Mouse (Mus musculus): ENCODE measurements at regions not wholly inside any gene's neighbourhood (a gene's known extent, or its start where the extent isn't known, plus 50 kb on each side); places are given as distances from the start of the nearest gene placed in this dataset.

GRCm38 (mm10) chr13:72691783-72692729 lies 63.4 kb downstream of the Irx2 start:
- Histone ChIP-seq H3K9me3 (replicated peaks) (no peaks in the 10 kb centered on the region), H3K4me2 (no peak overlapping the region), H3K4me1 (no peaks in the 10 kb centered on the region), H3K9ac (no peak overlapping the region), H3K4me3 (replicated peaks) (no peak overlapping the region), H3K27me3 (no peaks in the 10 kb centered on the region), H3K36me3 (no peaks in the 10 kb centered on the region), H3K27ac (no peak overlapping the region)
- no peak for ATAC-seq (replicated peaks; ENCODE audit: low FRiP score)
- 61% methylated on average over 12 of the region's 13 CpGs for WGBS

GRCm38 (mm10) chr13:72707469-72707868 lies 78.8 kb downstream of the Irx2 start:
- H3K9ac ChIP-seq = no peak overlapping the region
- WGBS = 73% methylated on average over 3 of the region's 3 CpGs
- H3K4me2 ChIP-seq = no peak overlapping the region
- no peak for ATAC-seq (replicated peaks; ENCODE audit: low FRiP score)
- no peak overlapping the region for H3K4me3 ChIP-seq (replicated peaks)
- H3K36me3 ChIP-seq = no peaks in the 10 kb centered on the region
- H3K4me1 ChIP-seq = no peaks in the 10 kb centered on the region; the same call in 1 of the 2 replicates
- no peaks in the 10 kb centered on the region for H3K9me3 ChIP-seq (replicated peaks)
- H3K27me3 ChIP-seq = peaks cover 23% of the 10 kb centered on the region; the same call in 1 of the 2 replicates
- no peak overlapping the region for H3K27ac ChIP-seq

- H3K9ac ChIP-seq = no peak overlapping the region
- H3K36me3 ChIP-seq = no peaks in the 10 kb centered on the region
- 77% methylated on average over 2 of the region's 2 CpGs for WGBS
- peaks cover 20% of the 10 kb centered on the region; the same call in 1 of the 2 replicates for H3K27me3 ChIP-seq
- no peaks in the 10 kb centered on the region for H3K9me3 ChIP-seq (replicated peaks)
- no peaks in the 10 kb centered on the region; the same call in 1 of the 2 replicates for H3K4me1 ChIP-seq
- H3K4me2 ChIP-seq = no peak overlapping the region
- no peak overlapping the region for H3K27ac ChIP-seq
- ATAC-seq (replicated peaks; ENCODE audit: low FRiP score) = no peak
- no peak overlapping the region for H3K4me3 ChIP-seq (replicated peaks)
Measured at GRCm38 (mm10) chr13:72708728-72709127, 80.1 kb downstream of the Irx2 start.

- no peak overlapping the region for H3K4me2 ChIP-seq
- no peaks in the 10 kb centered on the region; the same call in 1 of the 2 replicates for H3K4me1 ChIP-seq
- 71% methylated on average over 5 of the region's 5 CpGs for WGBS
- H3K27ac ChIP-seq = no peak overlapping the region
- H3K36me3 ChIP-seq = no peaks in the 10 kb centered on the region
- peaks cover 27% of the 10 kb centered on the region; the same call in 1 of the 2 replicates for H3K27me3 ChIP-seq
- no peak for ATAC-seq (replicated peaks; ENCODE audit: low FRiP score)
- H3K9ac ChIP-seq = no peak overlapping the region
- H3K9me3 ChIP-seq (replicated peaks) = no peaks in the 10 kb centered on the region
- H3K4me3 ChIP-seq (replicated peaks) = no peak overlapping the region
Measured at GRCm38 (mm10) chr13:72710051-72710450, 81.4 kb downstream of the Irx2 start.

- H3K27ac ChIP-seq = no peak overlapping the region
- H3K9ac ChIP-seq = no peak overlapping the region
- H3K27me3 ChIP-seq = peaks cover 26% of the 10 kb centered on the region; the same call in 1 of the 2 replicates
- ATAC-seq (replicated peaks; ENCODE audit: low FRiP score) = no peak
- no peaks in the 10 kb centered on the region for H3K9me3 ChIP-seq (replicated peaks)
- no peaks in the 10 kb centered on the region; the same call in 1 of the 2 replicates for H3K4me1 ChIP-seq
- H3K4me2 ChIP-seq = no peak overlapping the region
- no peak overlapping the region for H3K4me3 ChIP-seq (replicated peaks)
- WGBS = 21% methylated on average over 8 of the region's 8 CpGs
- H3K36me3 ChIP-seq = no peaks in the 10 kb centered on the region
Measured at GRCm38 (mm10) chr13:72711136-72711535, 82.5 kb downstream of the Irx2 start.

- Histone ChIP-seq H3K4me2 (no peak overlapping the region), H3K9me3 (replicated peaks) (no peaks in the 10 kb centered on the region), H3K36me3 (no peaks in the 10 kb centered on the region), H3K4me1 (no peaks in the 10 kb centered on the region; the same call in 1 of the 2 replicates), H3K27me3 (peaks cover 26% of the 10 kb centered on the region; the same call in 1 of the 2 replicates), H3K9ac (no peak overlapping the region), H3K4me3 (replicated peaks) (no peak overlapping the region), H3K27ac (no peak overlapping the region)
- 55% methylated on average over 4 of the region's 4 CpGs for WGBS
- no peak for ATAC-seq (replicated peaks; ENCODE audit: low FRiP score)
Measured at GRCm38 (mm10) chr13:72711842-72712330, 83.3 kb downstream of the Irx2 start.

GRCm38 (mm10) chr13:72714793-72715192 lies 86.2 kb downstream of the Irx2 start:
- WGBS = 57% methylated on average over 7 of the region's 7 CpGs
- Histone ChIP-seq H3K27ac (no peak overlapping the region), H3K27me3 (peaks cover 31% of the 10 kb centered on the region; the same call in 1 of the 2 replicates), H3K9me3 (replicated peaks) (no peaks in the 10 kb centered on the region), H3K4me2 (no peak overlapping the region), H3K4me1 (no peaks in the 10 kb centered on the region; the same call in 1 of the 2 replicates), H3K9ac (no peak overlapping the region), H3K36me3 (no peaks in the 10 kb centered on the region), H3K4me3 (replicated peaks) (no peak overlapping the region)
- ATAC-seq (replicated peaks; ENCODE audit: low FRiP score) = no peak

- Histone ChIP-seq H3K27ac (no peak overlapping the region), H3K9me3 (replicated peaks) (no peaks in the 10 kb centered on the region), H3K36me3 (no peaks in the 10 kb centered on the region), H3K9ac (no peak overlapping the region), H3K27me3 (peaks cover 30% of the 10 kb centered on the region), H3K4me2 (no peak overlapping the region), H3K4me3 (replicated peaks) (no peak overlapping the region), H3K4me1 (no peaks in the 10 kb centered on the region)
- WGBS = 58% methylated on average over 6 of the region's 6 CpGs
- ATAC-seq (replicated peaks; ENCODE audit: low FRiP score) = no peak
Measured at GRCm38 (mm10) chr13:72715959-72716680, 87.5 kb downstream of the Irx2 start.

GRCm38 (mm10) chr13:72727126-72727525 lies 98.5 kb downstream of the Irx2 start:
- no peaks in the 10 kb centered on the region for H3K36me3 ChIP-seq
- 10% methylated on average over 9 of the region's 9 CpGs for WGBS
- ATAC-seq (replicated peaks; ENCODE audit: low FRiP score) = peak; percentile 90

GRCm38 (mm10) chr13:72735916-72736315 lies 107.3 kb downstream of the Irx2 start:
- Histone ChIP-seq H3K4me3 (replicated peaks) (no peak overlapping the region), H3K27ac (no peak overlapping the region), H3K9ac (no peak overlapping the region), H3K27me3 (peaks cover 19% of the 10 kb centered on the region), H3K9me3 (replicated peaks) (no peaks in the 10 kb centered on the region), H3K4me1 (no peaks in the 10 kb centered on the region), H3K36me3 (no peaks in the 10 kb centered on the region), H3K4me2 (no peak overlapping the region)
- WGBS = 66% methylated on average over 8 of the region's 8 CpGs
- no peak for ATAC-seq (replicated peaks; ENCODE audit: low FRiP score)

More at GRCm38 (mm10) chr13:72727126-72727525, 98.5 kb downstream of the Irx2 start:
- Histone ChIP-seq H3K4me3 (replicated peaks) (no peak overlapping the region), H3K9ac (no peak overlapping the region), H3K4me1 (peaks cover 14% of the 10 kb centered on the region), H3K9me3 (replicated peaks) (no peaks in the 10 kb centered on the region), H3K27ac (no peak overlapping the region), H3K27me3 (peaks cover 42% of the 10 kb centered on the region), H3K4me2 (peak overlapping the region; percentile 17; the same call in 1 of the 2 replicates)

GRCm38 (mm10) chr13:72736992-72737391 lies 108.4 kb downstream of the Irx2 start:
- peaks cover 16% of the 10 kb centered on the region for H3K27me3 ChIP-seq
- 76% methylated on average over 8 of the region's 8 CpGs for WGBS
- no peak overlapping the region for H3K9ac ChIP-seq
- no peaks in the 10 kb centered on the region for H3K4me1 ChIP-seq
- no peak overlapping the region for H3K27ac ChIP-seq
- no peak for ATAC-seq (replicated peaks; ENCODE audit: low FRiP score)
- H3K4me2 ChIP-seq = no peak overlapping the region
- no peaks in the 10 kb centered on the region for H3K36me3 ChIP-seq
- H3K4me3 ChIP-seq (replicated peaks) = no peak overlapping the region
- no peaks in the 10 kb centered on the region for H3K9me3 ChIP-seq (replicated peaks)

GRCm38 (mm10) chr13:72747187-72747586 lies 118.6 kb downstream of the Irx2 start:
- 81% methylated on average over 3 of the region's 3 CpGs for WGBS
- H3K4me2 ChIP-seq = no peak overlapping the region
- no peak for ATAC-seq (replicated peaks; ENCODE audit: low FRiP score)
- peaks cover 31% of the 10 kb centered on the region; the same call in 1 of the 2 replicates for H3K27me3 ChIP-seq
- no peak overlapping the region for H3K9ac ChIP-seq
- H3K4me1 ChIP-seq = no peaks in the 10 kb centered on the region
- H3K9me3 ChIP-seq (replicated peaks) = no peaks in the 10 kb centered on the region
- no peak overlapping the region for H3K4me3 ChIP-seq (replicated peaks)
- no peak overlapping the region for H3K27ac ChIP-seq
- H3K36me3 ChIP-seq = no peaks in the 10 kb centered on the region

Measured in kidney, embryonic 15.5 days (tissue).